Comparison of ENCODE assay signal across 13 mouse cellular contexts in genomic region chr1:131200588-131200987, GRCm38 (mm10). TPM values are rescaled to one million over a fixed set of nuclear protein-coding genes. Genes with fewer than 3 reads are reported as not detected.
DNase-seq lines count a peak whose midpoint lies in the region; ATAC-seq and TF ChIP-seq lines count a peak whose summit lies in the region.
"Had no signal": no experiment of that assay in that cellular context is flagged by ENCODE, and none has a peak within 500 bp of the region (broad histone marks: within the 10 kb centered on the region; RNA-seq: fewer than 3 reads in every experiment).

No protein-coding gene starts in this region.

- H3K27ac ChIP-seq in heart, embryonic 15.5 days = peak overlapping the region; percentile 47; the same call in 1 of the 2 replicates
- H3K27ac ChIP-seq in thymus, adult 2 months (ENCODE audit: control insufficient read depth, insufficient read depth, low read length) = peak overlapping the region; percentile 84
- peak overlapping the region; percentile 90; the same call in 1 of the 2 replicates for H3K27ac ChIP-seq in macrophage
- H3K27ac ChIP-seq: embryonic facial prominence, embryonic 12.5 days; liver, embryonic 13.5 days; midbrain, embryonic 12.5 days; neural tube, embryonic 12.5 days had no signal

- no peak overlapping the region for H3K4me3 ChIP-seq in heart, embryonic 15.5 days
- H3K4me3 ChIP-seq in thymus, adult 2 months (ENCODE audit: control insufficient read depth, insufficient read depth, low read length) = no peak overlapping the region
- no peak overlapping the region for H3K4me3 ChIP-seq in macrophage (ENCODE audit: inconsistent target)
- H3K4me3 ChIP-seq: embryonic facial prominence, embryonic 12.5 days; midbrain, embryonic 12.5 days; neural tube, embryonic 12.5 days had no signal

- H3K4me2 ChIP-seq in heart, embryonic 15.5 days = no peak overlapping the region
- H3K4me2 ChIP-seq: embryonic facial prominence, embryonic 12.5 days; midbrain, embryonic 12.5 days; neural tube, embryonic 12.5 days had no signal

- peak; percentile 48 to 58 for DNase-seq in cerebellum, postnatal 10 days
- no peak for DNase-seq in cerebellum, adult 9-11 months
- no peak for DNase-seq in heart, postnatal 36 days
- no peak for DNase-seq in thymus, adult 2 months
- no peak for DNase-seq in thymus, postnatal 36 days
- DNase-seq: cerebellum, adult 8-10 months had no signal

- ATAC-seq in heart, embryonic 15.5 days (replicated peaks; ENCODE audit: insufficient number of reproducible peaks, insufficient read depth, low FRiP score, low read depth) = no peak; the same call in 1 of the 2 replicates
- ATAC-seq in megakaryocyte, adult 5-6 weeks (ENCODE audit: poor library complexity, severe bottlenecking) = no peak

- no peaks in the 10 kb centered on the region for H3K27me3 ChIP-seq in heart, embryonic 15.5 days
- no peaks in the 10 kb centered on the region for H3K27me3 ChIP-seq in thymus, adult 2 months (ENCODE audit: control insufficient read depth, insufficient read depth, low read length)
- H3K27me3 ChIP-seq: embryonic facial prominence, embryonic 12.5 days; liver, embryonic 13.5 days; midbrain, embryonic 12.5 days; neural tube, embryonic 12.5 days had no signal

- no peaks in the 10 kb centered on the region for H3K9me3 ChIP-seq in heart, embryonic 15.5 days (replicated peaks)
- H3K9me3 ChIP-seq: embryonic facial prominence, embryonic 12.5 days; liver, embryonic 13.5 days; midbrain, embryonic 12.5 days; neural tube, embryonic 12.5 days had no signal

- H3K36me3 ChIP-seq in heart, embryonic 15.5 days = no peaks in the 10 kb centered on the region
- 0 out of 2 replicates have a peak, but pooled peaks cover 2% of the 10 kb centered on the region for H3K36me3 ChIP-seq in thymus, adult 2 months (ENCODE audit: control insufficient read depth, insufficient read depth, low read length)
- H3K36me3 ChIP-seq in macrophage (ENCODE audit: inconsistent target) = peaks cover 17% of the 10 kb centered on the region; the same call in 1 of the 2 replicates
- H3K36me3 ChIP-seq: embryonic facial prominence, embryonic 12.5 days; liver, embryonic 13.5 days; midbrain, embryonic 12.5 days; neural tube, embryonic 12.5 days had no signal

- TF ChIP-seq POLR2A in thymus, adult 2 months (IDR thresholded peaks at IDR 0.05; ENCODE audit: control insufficient read depth, extremely low read depth, insufficient read depth, low read length, poor library complexity) = no peak

- no peak overlapping the region for H3K9ac ChIP-seq in heart, embryonic 15.5 days
- H3K9ac ChIP-seq: embryonic facial prominence, embryonic 12.5 days; liver, embryonic 13.5 days; midbrain, embryonic 12.5 days; neural tube, embryonic 12.5 days had no signal

- intact Hi-C loops in heart, postnatal 36 days (cut with DNase I) = no loop called here

- WGBS in heart, embryonic 15.5 days = 58% methylated on average over 10 of the region's 10 CpGs
- 33% methylated on average over 10 of the region's 10 CpGs for WGBS in thymus, adult 2 months
- 52% methylated on average over 10 of the region's 10 CpGs for WGBS in macrophage (ENCODE audit: missing documents)

- TF ChIP-seq CTCF in thymus, adult 2 months (IDR thresholded peaks at IDR 0.05; ENCODE audit: borderline replicate concordance, control insufficient read depth, extremely low read depth, insufficient read depth, low read length, poor library complexity) = no peak

- peaks cover 21% of the 10 kb centered on the region for H3K4me1 ChIP-seq in heart, embryonic 15.5 days (replicated peaks)
- H3K4me1 ChIP-seq in thymus, adult 2 months (replicated peaks; ENCODE audit: control insufficient read depth, insufficient read depth, low read length) = peaks cover 71% of the 10 kb centered on the region
- H3K4me1 ChIP-seq: midbrain, embryonic 12.5 days; neural tube, embryonic 12.5 days had no signal

- H3K79me2 ChIP-seq in macrophage (ENCODE audit: inconsistent target) = peaks cover 35% of the 10 kb centered on the region

RNA-seq across cellular contexts. Expression of gene Rassf5, which starts 44.5 kb away (rescaled TPM):
- 11.0 and 16.0 TPM in 2 replicates for polyA plus RNA-seq in heart, embryonic 15.5 days (2015; fragmentation: Nextera tagmentation; extraction: Ambion mirVana)
- 1 to 10 TPM; 1.7 to 1.8 TPM for total RNA-seq in heart, postnatal 36 days (2021)
- polyA plus RNA-seq in thymus, adult 2 months (2012; rRNA removed) = 95.3 and 98.8 TPM in 2 replicates
- 10 to 100 TPM in 25 of 26 experiments, 1 to 10 TPM in 1; 8.9 to 37.5 (median 19.6) TPM for total RNA-seq in macrophage (2018; cell fraction: chromatin; rRNA removed)
- 10 to 100 TPM; 20.0 to 56.2 (median 35.3) TPM for total RNA-seq in macrophage (2018; cell fraction: cytosol; rRNA removed)
- 10 to 100 TPM; 14.7 to 47.2 (median 30.6) TPM for total RNA-seq in macrophage (2018; cell fraction: nucleus; rRNA removed)
- polyA plus RNA-seq in macrophage (2018) = 28.9 to 47.9 TPM (median 35.4 TPM) in 3 replicates
- 81.7 and 97.9 TPM in 2 replicates for total RNA-seq in megakaryocyte, adult 5-6 weeks (2015)
- 99.6 and 110 TPM in 2 replicates for total RNA-seq in megakaryocyte, adult 5-6 weeks (2017)

RNA-seq across cellular contexts. Expression of gene Eif2d, which starts 47.6 kb away (rescaled TPM):
- polyA plus RNA-seq in heart, embryonic 15.5 days (2015; fragmentation: Nextera tagmentation; extraction: Ambion mirVana) = 41.2 and 47.9 TPM in 2 replicates
- total RNA-seq in heart, postnatal 36 days (2021) = 10 to 100 TPM; 34.0 to 39.3 TPM
- 41.3 and 41.9 TPM in 2 replicates for polyA plus RNA-seq in thymus, adult 2 months (2012; rRNA removed)
- 10 to 100 TPM in 25 of 26 experiments, 1 to 10 TPM in 1; 9.1 to 48.4 (median 30.4) TPM for total RNA-seq in macrophage (2018; cell fraction: chromatin; rRNA removed)
- 10 to 100 TPM; 14.9 to 26.3 (median 22.8) TPM for total RNA-seq in macrophage (2018; cell fraction: cytosol; rRNA removed)
- total RNA-seq in macrophage (2018; cell fraction: nucleus; rRNA removed) = 10 to 100 TPM in 25 of 26 experiments, 1 to 10 TPM in 1; 9.1 to 45.7 (median 23.0) TPM
- polyA plus RNA-seq in macrophage (2018) = 15.6 to 17.9 TPM (median 17.7 TPM) in 3 replicates
- 28.7 and 31.0 TPM in 2 replicates for total RNA-seq in megakaryocyte, adult 5-6 weeks (2015)
- 23.1 and 24.5 TPM in 2 replicates for total RNA-seq in megakaryocyte, adult 5-6 weeks (2017)

Comparison
In these comparisons a context has a peak if more than half of its experiments do, and no peak if none do; other contexts are left out.
1. DNase-seq: peak in cerebellum, postnatal 10 days (2 of 2); none in cerebellum, adult 9-11 months (single experiment), heart, postnatal 36 days (0 of 2), thymus, adult 2 months (single experiment) and thymus, postnatal 36 days (0 of 2).
2. Peak in every context shown above with its lines, with median percentiles within 50 percentile points of each other: H3K27ac ChIP-seq.